Mouse (Mus musculus): ENCODE measurements around the gene Gm11232.

Gm11232 gene

GRCm38 (mm10) chr4:71757865-71758264 is at the start of gene Gm11232:
Gene Gm11232, minus strand, starts transcription at chr4:71757965.
- DNase-seq: no peak

- DNase-seq: no peak
Measured at GRCm38 (mm10) chr4:71805977-71806534, 48.3 kb upstream of the Gm11232 start.

- no peak for DNase-seq
Measured at GRCm38 (mm10) chr4:71765529-71765928, 7.8 kb upstream of the Gm11232 start.

- DNase-seq: no peak
Measured at GRCm38 (mm10) chr4:71765071-71765470, 7.3 kb upstream of the Gm11232 start.

GRCm38 (mm10) chr4:71756441-71757221 is 1.1 kb downstream of the Gm11232 start:
- DNase-seq: no peak

GRCm38 (mm10) chr4:71745741-71746140 is 12.0 kb downstream of the Gm11232 start:
- DNase-seq: no peak

GRCm38 (mm10) chr4:71736529-71736928 is 21.2 kb downstream of the Gm11232 start:
- no peak for DNase-seq

- DNase-seq: no peak
Measured at GRCm38 (mm10) chr4:71735261-71735660, 22.5 kb downstream of the Gm11232 start.

- DNase-seq: no peak
Measured at GRCm38 (mm10) chr4:71729401-71729800, 28.4 kb downstream of the Gm11232 start.

- no peak for DNase-seq
Measured at GRCm38 (mm10) chr4:71727611-71728010, 30.2 kb downstream of the Gm11232 start.

GRCm38 (mm10) chr4:71727056-71727455 is 30.7 kb downstream of the Gm11232 start:
- no peak for DNase-seq

GRCm38 (mm10) chr4:71725889-71726288 is 31.9 kb downstream of the Gm11232 start:
- no peak for DNase-seq

Data from thymus, postnatal 4 days (tissue).